Mouse (Mus musculus): ENCODE results near the gene Mmp7. TPM values are rescaled to one million over a fixed set of nuclear protein-coding genes. Genes with fewer than 3 reads are reported as not detected.

Mmp7 gene
- polyA plus RNA-seq, 1 experiment = not detected

- Histone ChIP-seq H3K9ac (ENCODE audit: low read depth, poor library complexity, severe bottlenecking) (no peak overlapping the region), H3K4me3 (ENCODE audit: low read depth, low read length) (no peak overlapping the region), H3K9me3 (replicated peaks; ENCODE audit: control insufficient read depth, insufficient read depth, low read length, poor library complexity, severe bottlenecking) (no peaks in the 10 kb centered on the region), H3K27ac (ENCODE audit: insufficient read depth, low read length) (no peak overlapping the region), H3K4me1 (ENCODE audit: control insufficient read depth, insufficient read depth, low read length) (peaks cover 3% of the 10 kb centered on the region), H3K27me3 (ENCODE audit: control insufficient read depth, insufficient read depth, low read length, poor library complexity, severe bottlenecking) (no peaks in the 10 kb centered on the region), H3K36me3 (ENCODE audit: control insufficient read depth, insufficient read depth, low read length, poor library complexity, severe bottlenecking) (no peaks in the 10 kb centered on the region)
- no peak for TF ChIP-seq POLR2A (IDR thresholded peaks at IDR 0.05; ENCODE audit: insufficient read depth, low read length)
- TF ChIP-seq CTCF (IDR thresholded peaks at IDR 0.05; ENCODE audit: low read depth, low read length) = no peak
- TF ChIP-seq EP300 (IDR thresholded peaks at IDR 0.05; ENCODE audit: insufficient read depth, low read depth, low read length) = no peak
These were observed 23.0 kb downstream of the Mmp7 start for GRCm38 (mm10) chr9:7714908-7715175.

- Histone ChIP-seq H3K4me1 (ENCODE audit: control insufficient read depth, insufficient read depth, low read length) (peaks cover 3% of the 10 kb centered on the region), H3K9ac (ENCODE audit: low read depth, poor library complexity, severe bottlenecking) (no peak overlapping the region)
- TF ChIP-seq EP300 (IDR thresholded peaks at IDR 0.05; ENCODE audit: insufficient read depth, low read depth, low read length) (no peak), POLR2A (IDR thresholded peaks at IDR 0.05; ENCODE audit: insufficient read depth, low read length) (no peak), CTCF (IDR thresholded peaks at IDR 0.05; ENCODE audit: low read depth, low read length) (no peak)
These were observed 29.7 kb downstream of the Mmp7 start for GRCm38 (mm10) chr9:7721543-7721942.

GRCm38 (mm10) chr9:7728997-7729396, 37.1 kb downstream of the Mmp7 start:
- Histone ChIP-seq H3K4me3 (ENCODE audit: low read depth, low read length) (no peak overlapping the region), H3K4me1 (ENCODE audit: control insufficient read depth, insufficient read depth, low read length) (no peaks in the 10 kb centered on the region), H3K27ac (ENCODE audit: insufficient read depth, low read length) (no peak overlapping the region), H3K36me3 (ENCODE audit: control insufficient read depth, insufficient read depth, low read length, poor library complexity, severe bottlenecking) (no peaks in the 10 kb centered on the region), H3K9ac (ENCODE audit: low read depth, poor library complexity, severe bottlenecking) (no peak overlapping the region), H3K27me3 (ENCODE audit: control insufficient read depth, insufficient read depth, low read length, poor library complexity, severe bottlenecking) (no peaks in the 10 kb centered on the region), H3K9me3 (replicated peaks; ENCODE audit: control insufficient read depth, insufficient read depth, low read length, poor library complexity, severe bottlenecking) (no peaks in the 10 kb centered on the region; the same call in 1 of the 2 replicates)
- TF ChIP-seq CTCF (IDR thresholded peaks at IDR 0.05; ENCODE audit: low read depth, low read length) = no peak
- TF ChIP-seq POLR2A (IDR thresholded peaks at IDR 0.05; ENCODE audit: insufficient read depth, low read length) = no peak
- no peak for TF ChIP-seq EP300 (IDR thresholded peaks at IDR 0.05; ENCODE audit: insufficient read depth, low read depth, low read length)

More at GRCm38 (mm10) chr9:7721543-7721942, 29.7 kb downstream of the Mmp7 start:
- no peak overlapping the region for H3K4me3 ChIP-seq (ENCODE audit: low read depth, low read length)
- H3K27me3 ChIP-seq (ENCODE audit: control insufficient read depth, insufficient read depth, low read length, poor library complexity, severe bottlenecking) = no peaks in the 10 kb centered on the region
- no peaks in the 10 kb centered on the region; the same call in 1 of the 2 replicates for H3K9me3 ChIP-seq (replicated peaks; ENCODE audit: control insufficient read depth, insufficient read depth, low read length, poor library complexity, severe bottlenecking)
- H3K36me3 ChIP-seq (ENCODE audit: control insufficient read depth, insufficient read depth, low read length, poor library complexity, severe bottlenecking) = no peaks in the 10 kb centered on the region
- peak overlapping the region; percentile 98 for H3K27ac ChIP-seq (ENCODE audit: insufficient read depth, low read length)

GRCm38 (mm10) chr9:7742696-7743095, 50.8 kb downstream of the Mmp7 start:
- no peak overlapping the region for H3K27ac ChIP-seq (ENCODE audit: insufficient read depth, low read length)
- no peaks in the 10 kb centered on the region for H3K36me3 ChIP-seq (ENCODE audit: control insufficient read depth, insufficient read depth, low read length, poor library complexity, severe bottlenecking)
- TF ChIP-seq CTCF (IDR thresholded peaks at IDR 0.05; ENCODE audit: low read depth, low read length) = no peak
- TF ChIP-seq POLR2A (IDR thresholded peaks at IDR 0.05; ENCODE audit: insufficient read depth, low read length) = no peak
- no peak for TF ChIP-seq EP300 (IDR thresholded peaks at IDR 0.05; ENCODE audit: insufficient read depth, low read depth, low read length)
- no peak overlapping the region for H3K4me3 ChIP-seq (ENCODE audit: low read depth, low read length)
- H3K9me3 ChIP-seq (replicated peaks; ENCODE audit: control insufficient read depth, insufficient read depth, low read length, poor library complexity, severe bottlenecking) = no peaks in the 10 kb centered on the region
- H3K4me1 ChIP-seq (ENCODE audit: control insufficient read depth, insufficient read depth, low read length) = no peaks in the 10 kb centered on the region
- H3K9ac ChIP-seq (ENCODE audit: low read depth, poor library complexity, severe bottlenecking) = no peak overlapping the region
- H3K27me3 ChIP-seq (ENCODE audit: control insufficient read depth, insufficient read depth, low read length, poor library complexity, severe bottlenecking) = no peaks in the 10 kb centered on the region

GRCm38 (mm10) chr9:7744156-7744555, 52.3 kb downstream of the Mmp7 start:
- TF ChIP-seq CTCF (IDR thresholded peaks at IDR 0.05; ENCODE audit: low read depth, low read length) (no peak), POLR2A (IDR thresholded peaks at IDR 0.05; ENCODE audit: insufficient read depth, low read length) (no peak), EP300 (IDR thresholded peaks at IDR 0.05; ENCODE audit: insufficient read depth, low read depth, low read length) (no peak)
- no peaks in the 10 kb centered on the region for H3K36me3 ChIP-seq (ENCODE audit: control insufficient read depth, insufficient read depth, low read length, poor library complexity, severe bottlenecking)
- H3K4me1 ChIP-seq (ENCODE audit: control insufficient read depth, insufficient read depth, low read length) = no peaks in the 10 kb centered on the region
- no peaks in the 10 kb centered on the region for H3K9me3 ChIP-seq (replicated peaks; ENCODE audit: control insufficient read depth, insufficient read depth, low read length, poor library complexity, severe bottlenecking)
- H3K9ac ChIP-seq (ENCODE audit: low read depth, poor library complexity, severe bottlenecking) = no peak overlapping the region
- no peaks in the 10 kb centered on the region for H3K27me3 ChIP-seq (ENCODE audit: control insufficient read depth, insufficient read depth, low read length, poor library complexity, severe bottlenecking)
- no peak overlapping the region for H3K27ac ChIP-seq (ENCODE audit: insufficient read depth, low read length)
- no peak overlapping the region for H3K4me3 ChIP-seq (ENCODE audit: low read depth, low read length)

- no peak overlapping the region for H3K27ac ChIP-seq (ENCODE audit: insufficient read depth, low read length)
- no peaks in the 10 kb centered on the region for H3K4me1 ChIP-seq (ENCODE audit: control insufficient read depth, insufficient read depth, low read length)
- TF ChIP-seq EP300 (IDR thresholded peaks at IDR 0.05; ENCODE audit: insufficient read depth, low read depth, low read length) (no peak), CTCF (IDR thresholded peaks at IDR 0.05; ENCODE audit: low read depth, low read length) (no peak), POLR2A (IDR thresholded peaks at IDR 0.05; ENCODE audit: insufficient read depth, low read length) (no peak)
- no peak overlapping the region for H3K4me3 ChIP-seq (ENCODE audit: low read depth, low read length)
- no peaks in the 10 kb centered on the region for H3K27me3 ChIP-seq (ENCODE audit: control insufficient read depth, insufficient read depth, low read length, poor library complexity, severe bottlenecking)
- no peaks in the 10 kb centered on the region for H3K36me3 ChIP-seq (ENCODE audit: control insufficient read depth, insufficient read depth, low read length, poor library complexity, severe bottlenecking)
- no peaks in the 10 kb centered on the region for H3K9me3 ChIP-seq (replicated peaks; ENCODE audit: control insufficient read depth, insufficient read depth, low read length, poor library complexity, severe bottlenecking)
- no peak overlapping the region for H3K9ac ChIP-seq (ENCODE audit: low read depth, poor library complexity, severe bottlenecking)
These were observed 57.0 kb downstream of the Mmp7 start for GRCm38 (mm10) chr9:7748881-7749280.

Other genes starting within 250 kb of the Mmp7 start
- gene Mmp3, start 246.3 kb upstream of the Mmp7 start, polyA plus RNA-seq (2011; ENCODE audit: insufficient read depth, insufficient read length, low read depth, missing spikeins) = 2.3 and 3.9 TPM in 2 replicates
- not detected in 2 replicates for gene Mmp10, start 189.7 kb upstream of the Mmp7 start, polyA plus RNA-seq (2011; ENCODE audit: insufficient read depth, insufficient read length, low read depth, missing spikeins)
- gene Mmp8, start 133.6 kb upstream of the Mmp7 start, polyA plus RNA-seq (2011; ENCODE audit: insufficient read depth, insufficient read length, low read depth, missing spikeins) = not detected in 2 replicates
- not detected in 2 replicates for gene Mmp27, start 120.7 kb upstream of the Mmp7 start, polyA plus RNA-seq (2011; ENCODE audit: insufficient read depth, insufficient read length, low read depth, missing spikeins)
- not detected in 2 replicates for gene Mmp20, start 63.9 kb upstream of the Mmp7 start, polyA plus RNA-seq (2011; ENCODE audit: insufficient read depth, insufficient read length, low read depth, missing spikeins)
- 60.2 and 62.0 TPM in 2 replicates for gene Tmem123, start 72.0 kb downstream of the Mmp7 start, polyA plus RNA-seq (2011; ENCODE audit: insufficient read depth, insufficient read length, low read depth, missing spikeins)
- gene Birc2, start 145.0 kb downstream of the Mmp7 start, polyA plus RNA-seq (2011; ENCODE audit: insufficient read depth, insufficient read length, low read depth, missing spikeins) = 51.9 and 52.5 TPM in 2 replicates
- gene Birc3, start 181.1 kb downstream of the Mmp7 start, polyA plus RNA-seq (2011; ENCODE audit: insufficient read depth, insufficient read length, low read depth, missing spikeins) = 6.0 and 9.6 TPM in 2 replicates

All from ES-Bruce4 (cell line).